Mouse (Mus musculus): Measurements from ENCODE around the gene Gm49322. TPM values are rescaled to one million over a fixed set of nuclear protein-coding genes. Genes with fewer than 3 reads are reported as not detected.

Gm49322 gene
- polyA plus RNA-seq, 1 experiment from 2014 or later, result 3.7 TPM

GRCm38 (mm10) chr10:80578131-80578750, 27.6 kb upstream of the Gm49322 start:
- H3K9ac ChIP-seq (ENCODE audit: low read length), result peak overlapping the region; percentile 90
- H3K36me3 ChIP-seq (ENCODE audit: control insufficient read depth, insufficient read depth, low read length), result no peaks in the 10 kb centered on the region
- H3K27ac ChIP-seq (ENCODE audit: low read length), result peak overlapping the region; percentile 97
- H3K9me3 ChIP-seq (replicated peaks; ENCODE audit: control insufficient read depth, low read length), result no peaks in the 10 kb centered on the region
- H3K4me3 ChIP-seq (replicated peaks; ENCODE audit: low read length), result peak overlapping the region; percentile 91
- peaks cover 40% of the 10 kb centered on the region for H3K4me1 ChIP-seq (ENCODE audit: control insufficient read depth, insufficient read depth, low read length)
- peak; percentile 33; the same call in 1 of the 2 replicates for ATAC-seq (ENCODE audit: insufficient read depth, low FRiP score)
- no peaks in the 10 kb centered on the region for H3K27me3 ChIP-seq (ENCODE audit: control insufficient read depth, insufficient read depth, low read length)
- peak overlapping the region; percentile 93 for H3K4me2 ChIP-seq (ENCODE audit: low read depth, low read length)
- under 1% methylated on average over 29 of the region's 29 CpGs for WGBS

DNA sequence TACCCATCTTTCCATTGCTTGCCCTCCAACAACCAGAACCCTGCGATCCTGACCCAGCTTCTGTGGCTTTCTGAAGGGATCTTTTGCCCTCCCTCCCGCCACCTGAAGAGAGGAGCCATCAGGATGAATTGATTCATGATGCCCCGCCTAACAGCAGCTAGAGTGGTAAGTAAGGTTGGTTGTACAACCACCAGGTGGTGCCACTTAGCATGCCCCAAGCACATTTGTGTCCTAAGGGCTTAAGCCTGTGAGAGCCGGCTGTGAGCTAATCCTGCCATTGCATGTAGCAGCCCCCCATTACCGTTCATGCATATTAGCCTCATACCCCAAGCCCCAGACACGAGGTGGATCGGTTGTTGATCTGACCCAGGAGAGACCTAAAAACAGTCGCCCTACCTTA, 26.9 kb upstream of the Gm49322 start:
- no peaks in the 10 kb centered on the region for H3K36me3 ChIP-seq (ENCODE audit: control insufficient read depth, insufficient read depth, low read length)
- peak overlapping the region; percentile 97 for H3K27ac ChIP-seq (ENCODE audit: low read length)
- 7% methylated on average over 8 of the region's 8 CpGs for WGBS
- peak overlapping the region; percentile 93 for H3K4me2 ChIP-seq (ENCODE audit: low read depth, low read length)
- peak overlapping the region; percentile 54; the same call in 1 of the 2 replicates for H3K9ac ChIP-seq (ENCODE audit: low read length)
- H3K9me3 ChIP-seq (replicated peaks; ENCODE audit: control insufficient read depth, low read length), result no peaks in the 10 kb centered on the region
- no peak for ATAC-seq (ENCODE audit: insufficient read depth, low FRiP score)
- peak overlapping the region; percentile 91 for H3K4me3 ChIP-seq (replicated peaks; ENCODE audit: low read length)
- H3K27me3 ChIP-seq (ENCODE audit: control insufficient read depth, insufficient read depth, low read length), result no peaks in the 10 kb centered on the region
- H3K4me1 ChIP-seq (ENCODE audit: control insufficient read depth, insufficient read depth, low read length), result peaks cover 34% of the 10 kb centered on the region

- no peaks in the 10 kb centered on the region for H3K36me3 ChIP-seq (ENCODE audit: control insufficient read depth, insufficient read depth, low read length)
- WGBS, result 85% methylated on average over 5 of the region's 5 CpGs
- ATAC-seq (ENCODE audit: insufficient read depth, low FRiP score), result no peak
- H3K4me1 ChIP-seq (ENCODE audit: control insufficient read depth, insufficient read depth, low read length), result peaks cover 22% of the 10 kb centered on the region
- H3K27ac ChIP-seq (ENCODE audit: low read length), result no peak overlapping the region
- no peak overlapping the region for H3K4me2 ChIP-seq (ENCODE audit: low read depth, low read length)
- H3K27me3 ChIP-seq (ENCODE audit: control insufficient read depth, insufficient read depth, low read length), result no peaks in the 10 kb centered on the region
- no peaks in the 10 kb centered on the region for H3K9me3 ChIP-seq (replicated peaks; ENCODE audit: control insufficient read depth, low read length)
- no peak overlapping the region for H3K9ac ChIP-seq (ENCODE audit: low read length)
- no peak overlapping the region for H3K4me3 ChIP-seq (replicated peaks; ENCODE audit: low read length)
Measured at GRCm38 (mm10) chr10:80583047-80583446, 22.8 kb upstream of the Gm49322 start.

DNA sequence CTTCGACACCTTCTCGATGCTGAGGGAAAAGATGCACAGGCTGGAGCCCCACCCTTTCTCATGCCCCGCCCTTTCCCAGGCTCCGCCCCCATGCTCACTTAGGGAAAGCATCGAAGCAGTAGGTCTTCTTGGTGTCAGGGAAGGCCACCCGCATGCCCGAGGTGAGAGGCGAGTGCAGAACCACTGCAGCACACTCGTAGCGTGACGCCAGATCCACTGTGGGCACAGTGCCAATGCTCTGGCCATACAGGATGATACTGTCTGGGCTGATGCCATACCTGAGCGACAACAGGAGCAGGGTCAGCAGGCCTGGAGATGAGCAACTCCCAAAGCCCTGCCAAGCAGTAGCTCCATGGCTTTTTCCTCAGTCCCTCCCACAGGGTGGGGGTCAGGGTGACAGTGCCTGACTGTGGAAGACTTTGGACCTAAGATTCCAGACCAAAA, 21.8 kb upstream of the Gm49322 start:
- H3K27me3 ChIP-seq (ENCODE audit: control insufficient read depth, insufficient read depth, low read length), result no peaks in the 10 kb centered on the region
- peaks cover 24% of the 10 kb centered on the region for H3K4me1 ChIP-seq (ENCODE audit: control insufficient read depth, insufficient read depth, low read length)
- 0 out of 2 replicates have a peak, but pooled peaks have one; percentile 1 for ATAC-seq (ENCODE audit: insufficient read depth, low FRiP score)
- H3K9ac ChIP-seq (ENCODE audit: low read length), result no peak overlapping the region
- H3K9me3 ChIP-seq (replicated peaks; ENCODE audit: control insufficient read depth, low read length), result no peaks in the 10 kb centered on the region
- H3K36me3 ChIP-seq (ENCODE audit: control insufficient read depth, insufficient read depth, low read length), result no peaks in the 10 kb centered on the region
- no peak overlapping the region for H3K4me2 ChIP-seq (ENCODE audit: low read depth, low read length)
- H3K27ac ChIP-seq (ENCODE audit: low read length), result no peak overlapping the region
- H3K4me3 ChIP-seq (replicated peaks; ENCODE audit: low read length), result no peak overlapping the region
- WGBS, result 57% methylated on average over 12 of the region's 12 CpGs

- WGBS, result 71% methylated on average over 12 of the region's 12 CpGs
- no peaks in the 10 kb centered on the region for H3K36me3 ChIP-seq (ENCODE audit: control insufficient read depth, insufficient read depth, low read length)
- H3K4me3 ChIP-seq (replicated peaks; ENCODE audit: low read length), result 0 out of 2 replicates have a peak overlapping the region, but pooled peaks have one; percentile 9
- no peak overlapping the region for H3K27ac ChIP-seq (ENCODE audit: low read length)
- no peak for ATAC-seq (ENCODE audit: insufficient read depth, low FRiP score)
- 0 out of 2 replicates have a peak overlapping the region, but pooled peaks have one; percentile 38 for H3K9ac ChIP-seq (ENCODE audit: low read length)
- H3K9me3 ChIP-seq (replicated peaks; ENCODE audit: control insufficient read depth, low read length), result no peaks in the 10 kb centered on the region
- H3K4me2 ChIP-seq (ENCODE audit: low read depth, low read length), result peak overlapping the region; percentile 30
- no peaks in the 10 kb centered on the region for H3K27me3 ChIP-seq (ENCODE audit: control insufficient read depth, insufficient read depth, low read length)
- peaks cover 26% of the 10 kb centered on the region for H3K4me1 ChIP-seq (ENCODE audit: control insufficient read depth, insufficient read depth, low read length)
Measured at GRCm38 (mm10) chr10:80584642-80585552, 20.9 kb upstream of the Gm49322 start.

- Histone ChIP-seq H3K27me3 (ENCODE audit: control insufficient read depth, insufficient read depth, low read length) (no peaks in the 10 kb centered on the region), H3K4me3 (replicated peaks; ENCODE audit: low read length) (peak overlapping the region; percentile 23; the same call in 1 of the 2 replicates), H3K9ac (ENCODE audit: low read length) (no peak overlapping the region), H3K4me2 (ENCODE audit: low read depth, low read length) (peak overlapping the region; percentile 30; the same call in 1 of the 2 replicates), H3K9me3 (replicated peaks; ENCODE audit: control insufficient read depth, low read length) (no peaks in the 10 kb centered on the region), H3K4me1 (ENCODE audit: control insufficient read depth, insufficient read depth, low read length) (peaks cover 26% of the 10 kb centered on the region), H3K27ac (ENCODE audit: low read length) (no peak overlapping the region), H3K36me3 (ENCODE audit: control insufficient read depth, insufficient read depth, low read length) (no peaks in the 10 kb centered on the region)
- no peak for ATAC-seq (ENCODE audit: insufficient read depth, low FRiP score)
- WGBS, result 95% methylated on average over 8 of the region's 8 CpGs
Measured at GRCm38 (mm10) chr10:80585581-80585980, 20.2 kb upstream of the Gm49322 start.

DNA sequence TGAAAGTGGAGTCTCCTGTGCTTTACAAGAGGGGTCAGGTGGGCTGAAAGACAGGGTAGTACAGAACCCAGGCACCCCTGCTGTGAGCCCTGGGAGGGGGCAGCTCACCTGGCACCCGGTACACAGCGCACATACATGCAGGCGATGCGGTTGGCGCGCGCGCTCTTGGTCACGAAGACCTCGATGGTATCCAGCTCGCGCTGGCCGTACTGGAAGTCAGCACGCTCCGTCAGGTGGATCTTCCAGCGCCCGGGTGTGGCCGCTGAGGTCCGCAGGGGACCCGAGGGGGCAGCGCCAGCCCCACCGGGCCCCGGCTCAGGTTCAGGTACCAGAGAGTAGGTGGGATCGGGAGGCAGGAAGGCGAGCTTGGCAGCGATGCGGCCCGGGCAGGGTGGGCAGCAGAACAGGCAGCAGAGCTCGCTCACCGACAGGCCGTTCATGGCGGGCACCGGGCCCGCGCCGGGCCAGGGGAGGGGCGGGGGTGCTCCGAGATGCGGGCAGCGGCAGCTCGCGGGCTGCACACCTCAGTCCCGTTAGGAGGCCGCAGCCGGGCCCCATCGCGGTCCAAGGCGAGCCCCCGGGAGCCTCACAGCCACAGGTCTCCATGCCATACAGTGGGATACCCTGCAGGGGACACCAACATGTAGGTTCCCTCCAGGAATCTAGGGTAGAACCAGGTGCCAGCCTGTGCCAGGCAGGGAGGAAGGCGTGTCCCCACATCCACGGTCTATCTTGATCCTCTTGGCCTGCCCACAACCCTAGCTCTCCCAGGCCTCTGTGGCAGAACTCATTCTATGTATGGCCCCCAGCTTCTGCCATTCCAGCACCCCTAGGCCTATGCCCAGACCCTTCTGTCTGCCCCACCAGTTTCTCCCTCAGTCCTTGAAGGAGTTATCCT, 19.2 kb upstream of the Gm49322 start:
- Histone ChIP-seq H3K27ac (ENCODE audit: low read length) (peak overlapping the region; percentile 68), H3K4me3 (replicated peaks; ENCODE audit: low read length) (peak overlapping the region; percentile 23), H3K36me3 (ENCODE audit: control insufficient read depth, insufficient read depth, low read length) (no peaks in the 10 kb centered on the region), H3K27me3 (ENCODE audit: control insufficient read depth, insufficient read depth, low read length) (no peaks in the 10 kb centered on the region), H3K4me2 (ENCODE audit: low read depth, low read length) (peak overlapping the region; percentile 13; the same call in 1 of the 2 replicates), H3K4me1 (ENCODE audit: control insufficient read depth, insufficient read depth, low read length) (peaks cover 26% of the 10 kb centered on the region), H3K9ac (ENCODE audit: low read length) (peak overlapping the region; percentile 52), H3K9me3 (replicated peaks; ENCODE audit: control insufficient read depth, low read length) (no peaks in the 10 kb centered on the region)
- WGBS, result 89% methylated on average over 47 of the region's 51 CpGs
- no peak for ATAC-seq (ENCODE audit: insufficient read depth, low FRiP score)

DNA sequence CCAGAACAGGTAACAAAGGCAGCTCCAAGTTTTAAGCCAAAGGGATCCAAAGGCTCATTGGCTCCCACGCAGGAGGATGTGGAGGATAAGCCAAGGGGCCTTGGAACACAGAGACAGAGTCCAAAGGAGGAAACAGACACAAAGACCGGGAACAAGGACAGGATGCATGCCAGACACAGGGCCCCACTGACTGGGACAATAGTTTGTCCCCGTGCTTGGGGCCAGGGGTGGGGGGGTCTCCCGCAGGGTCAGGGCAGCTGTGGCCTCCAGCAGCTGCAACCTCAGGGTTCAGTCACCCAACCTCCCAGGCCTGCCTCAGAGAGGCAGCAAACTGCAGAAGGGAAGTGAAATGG, 18.5 kb upstream of the Gm49322 start:
- Histone ChIP-seq H3K27me3 (ENCODE audit: control insufficient read depth, insufficient read depth, low read length) (no peaks in the 10 kb centered on the region), H3K9me3 (replicated peaks; ENCODE audit: control insufficient read depth, low read length) (no peaks in the 10 kb centered on the region), H3K4me2 (ENCODE audit: low read depth, low read length) (no peak overlapping the region), H3K36me3 (ENCODE audit: control insufficient read depth, insufficient read depth, low read length) (no peaks in the 10 kb centered on the region), H3K27ac (ENCODE audit: low read length) (peak overlapping the region; percentile 68), H3K4me1 (ENCODE audit: control insufficient read depth, insufficient read depth, low read length) (peaks cover 26% of the 10 kb centered on the region), H3K4me3 (replicated peaks; ENCODE audit: low read length) (no peak overlapping the region), H3K9ac (ENCODE audit: low read length) (peak overlapping the region; percentile 52)
- ATAC-seq (ENCODE audit: insufficient read depth, low FRiP score), result no peak
- 40% methylated on average over 4 of the region's 4 CpGs for WGBS
